Mouse (Mus musculus) hindlimb bud, embryonic 11.5 days (tissue): Measurements from ENCODE around the gene Klhdc3.

Experiments
- DNase-seq: peaks from one replicate; pipeline ENCODE4 v3.0.0-alpha.2; 2012; ENCODE audit warnings: low read depth, low spot score; ENCODE audit errors: extremely low spot score

The Klhdc3 gene

DNA sequence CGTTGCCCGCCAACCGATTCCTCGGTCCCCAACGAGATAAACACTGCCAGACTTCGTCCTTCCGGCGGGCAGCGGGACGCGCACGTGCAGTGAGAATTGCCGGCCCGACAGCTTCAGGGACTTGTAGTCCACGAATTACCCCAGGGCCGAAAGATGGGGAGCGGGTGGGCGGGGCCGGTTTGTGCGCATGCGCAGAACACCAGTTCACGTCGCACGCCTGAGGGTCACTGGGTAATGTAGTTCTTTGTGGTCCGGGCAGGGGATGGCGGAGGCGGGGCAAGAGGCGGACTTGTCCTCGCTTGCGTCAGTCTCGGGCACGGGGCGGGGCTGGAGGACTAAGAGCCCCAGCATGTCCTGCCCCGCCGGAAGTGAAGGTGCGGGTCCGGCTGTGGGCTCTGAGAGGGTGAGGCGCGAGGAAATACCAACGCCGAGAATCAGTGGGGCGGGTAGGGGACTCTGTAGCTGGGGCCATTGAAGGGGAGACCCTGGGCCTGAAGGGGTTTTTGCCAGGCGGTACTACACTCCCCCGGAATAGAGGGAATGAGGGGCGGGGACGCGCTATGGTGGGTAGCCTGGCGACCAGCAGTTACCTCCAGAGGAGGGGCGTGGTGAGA is at the start of gene Klhdc3:
TSS of gene Klhdc3 (minus strand) at position 155 of the 614 bp plus-strand sequence.
- DNase-seq: peak; percentile 83

DNA sequence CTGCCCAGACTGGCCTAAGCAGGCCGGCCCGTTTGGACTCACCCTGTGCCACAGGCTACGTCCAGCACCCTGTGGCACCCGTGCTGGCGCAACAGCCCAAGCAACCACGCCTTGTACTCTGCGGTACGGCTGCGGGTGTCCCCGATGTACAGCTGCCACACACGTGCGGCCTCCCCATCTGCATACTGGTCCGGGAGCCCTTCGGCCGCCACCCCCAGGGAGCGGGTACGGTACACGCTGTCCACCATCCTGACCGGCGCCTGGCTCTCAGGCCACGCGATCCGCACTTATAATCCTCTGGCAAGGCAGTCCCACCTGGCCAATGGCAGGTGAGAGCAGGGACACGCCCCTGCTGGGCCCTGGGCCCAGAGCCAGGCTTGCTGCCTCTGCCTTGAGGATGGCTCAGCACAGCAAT is 48.2 kb upstream of the Klhdc3 start, which contains the start of gene Gnmt:
TSS of gene Gnmt (minus strand) at position 265 of the 415 bp plus-strand sequence.
- no peak for DNase-seq

DNA sequence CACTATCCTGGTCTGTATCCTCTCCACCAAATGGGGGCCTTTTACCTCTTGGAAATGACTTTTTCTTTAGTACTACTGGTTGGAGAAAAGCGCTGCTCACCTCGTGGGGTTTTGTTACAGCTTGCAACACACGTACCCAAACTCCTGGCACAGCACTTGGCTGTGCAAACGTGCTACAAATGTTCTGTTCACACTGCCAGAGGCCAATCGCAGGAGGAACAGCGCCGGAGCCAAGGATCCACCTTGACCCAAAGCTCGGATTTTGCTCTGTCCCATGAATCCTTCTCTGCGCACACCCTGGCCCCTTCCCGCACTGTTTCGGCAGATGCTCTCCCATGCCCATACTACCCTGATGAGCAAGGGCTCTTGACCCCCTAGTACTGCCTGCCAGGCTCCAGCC is 47.8 kb upstream of the Klhdc3 start:
- DNase-seq: no peak

DNA sequence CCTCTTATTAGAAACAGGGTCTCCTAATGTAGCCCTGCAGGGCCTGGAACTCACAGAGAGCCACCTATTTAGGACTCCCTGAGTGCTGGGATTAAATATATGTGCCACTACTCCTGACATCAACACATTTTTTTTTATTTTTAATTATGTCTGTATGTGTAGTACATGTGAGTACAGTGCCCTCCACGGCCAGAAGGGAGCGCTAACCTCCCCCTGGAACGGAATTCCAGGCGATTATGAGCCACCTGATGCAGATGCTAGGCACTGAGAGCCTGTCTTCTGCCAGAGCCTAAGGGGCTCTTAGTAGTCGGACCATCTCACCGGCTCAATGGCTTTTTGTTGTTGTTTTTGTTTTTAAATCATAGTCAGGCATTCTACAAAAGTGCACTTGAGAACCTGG is 47.3 kb upstream of the Klhdc3 start:
- no peak for DNase-seq

DNA sequence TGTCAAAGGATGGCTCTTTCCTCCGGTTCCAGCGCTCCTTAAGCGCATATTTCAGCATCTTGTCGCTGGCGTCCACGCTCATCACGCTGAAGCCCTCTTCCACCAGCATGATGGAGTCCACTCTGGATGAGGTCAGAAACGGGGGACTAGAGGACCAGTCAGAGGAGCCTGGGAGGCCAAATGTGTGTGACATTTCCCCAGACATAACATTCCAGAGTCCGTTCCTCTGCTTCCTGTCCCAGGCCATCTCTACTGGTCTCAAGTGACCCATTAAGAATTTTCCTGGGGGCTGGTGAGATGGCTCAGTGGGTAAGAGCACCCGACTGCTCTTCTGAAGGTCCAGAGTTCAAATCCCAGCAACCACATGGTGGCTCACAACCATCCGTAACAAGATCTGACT is 46.6 kb upstream of the Klhdc3 start:
- DNase-seq: no peak

DNA sequence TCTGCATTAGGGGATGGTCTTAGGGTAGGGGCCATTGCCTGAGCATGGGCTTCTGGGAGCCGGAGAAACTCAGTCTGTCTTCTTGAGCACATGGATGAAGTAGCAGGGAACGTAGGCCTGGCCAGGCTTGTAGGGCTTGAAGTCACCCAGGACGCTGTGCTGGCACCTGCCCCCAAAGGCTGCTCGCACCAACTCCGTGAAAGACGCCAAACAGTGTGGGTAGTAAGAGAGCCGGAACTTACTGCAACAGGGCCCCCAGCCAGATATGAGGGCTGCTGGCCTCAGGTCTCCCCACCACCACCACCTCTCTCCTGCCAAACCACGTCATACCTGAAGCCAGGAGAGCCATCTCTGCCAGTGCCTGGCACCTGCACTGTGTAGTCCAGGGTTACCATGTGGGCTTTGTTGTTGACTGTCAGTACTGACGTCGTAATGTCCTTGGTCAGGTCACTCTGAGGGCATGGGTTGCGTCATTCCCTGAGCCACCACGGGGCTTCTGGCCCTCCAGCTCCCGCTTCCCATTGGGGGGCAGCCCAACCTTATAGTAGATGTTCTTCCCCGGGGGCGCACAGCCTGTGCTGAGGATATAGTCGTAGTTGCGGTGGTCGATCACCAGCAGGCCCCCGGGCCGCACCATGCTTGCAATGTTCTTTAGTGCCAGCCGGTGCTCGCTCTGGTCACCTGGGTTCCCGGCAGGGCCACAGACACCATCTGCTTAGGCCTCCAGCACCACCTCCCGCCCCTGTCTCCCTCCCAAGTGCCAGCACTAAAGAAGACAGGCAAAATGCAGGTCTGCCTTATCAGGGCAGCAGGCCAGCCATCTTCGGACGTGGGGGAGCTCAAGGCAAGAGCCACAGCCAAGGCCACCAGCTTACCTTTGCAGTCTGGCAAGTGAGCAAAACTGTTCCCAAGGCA is 45.3 kb upstream of the Klhdc3 start:
- no peak for DNase-seq

DNA sequence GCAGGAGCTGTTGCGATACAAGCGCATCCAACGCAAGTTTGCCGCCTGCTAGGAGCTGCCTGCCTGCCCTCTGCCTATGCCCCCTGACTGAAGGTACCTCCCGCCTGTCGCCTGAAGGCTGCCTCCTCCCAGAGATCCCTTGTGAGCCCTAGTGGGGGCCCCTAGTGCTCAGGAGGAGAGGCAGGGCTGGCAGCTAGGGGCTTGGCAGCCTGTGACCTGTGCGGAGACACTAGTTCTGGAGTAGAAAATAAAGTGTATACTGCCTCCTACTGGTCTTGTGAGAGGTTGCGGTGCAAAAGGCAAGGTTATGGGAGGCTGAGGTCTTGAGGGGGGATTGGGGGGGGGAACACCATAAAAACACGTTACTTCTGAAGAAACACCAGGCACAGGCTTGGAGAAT is 44.6 kb upstream of the Klhdc3 start:
- DNase-seq: peak; percentile 26

DNA sequence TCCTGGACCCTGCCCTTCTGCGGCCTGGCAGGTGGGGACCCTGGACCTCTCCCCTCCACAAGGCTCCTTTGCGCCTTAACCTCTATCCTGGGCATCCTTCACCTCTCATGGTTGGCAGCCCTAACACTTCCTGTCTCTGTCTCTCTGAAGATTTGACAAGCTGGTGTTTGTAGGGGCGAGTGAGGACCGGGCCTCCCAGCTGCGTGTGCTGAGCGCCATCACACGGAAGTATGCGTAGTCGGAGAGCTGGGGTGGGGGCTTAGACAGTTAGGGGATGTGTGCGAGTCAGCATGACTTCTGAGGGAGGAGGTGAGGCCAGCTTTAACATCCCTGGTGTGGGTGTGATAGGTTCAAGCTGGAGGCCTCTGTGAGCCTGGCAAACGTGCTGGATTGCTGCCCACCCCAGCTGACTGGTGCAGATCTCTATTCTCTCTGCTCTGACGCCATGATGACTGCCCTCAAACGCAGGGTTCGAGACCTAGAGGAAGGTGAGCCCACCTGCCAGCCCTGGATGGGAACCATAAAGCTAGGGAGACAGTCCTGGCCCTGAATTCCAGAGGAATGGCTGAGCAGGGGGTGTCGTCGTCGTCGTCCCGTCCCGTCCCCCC is 43.9 kb upstream of the Klhdc3 start:
- DNase-seq: no peak

DNA sequence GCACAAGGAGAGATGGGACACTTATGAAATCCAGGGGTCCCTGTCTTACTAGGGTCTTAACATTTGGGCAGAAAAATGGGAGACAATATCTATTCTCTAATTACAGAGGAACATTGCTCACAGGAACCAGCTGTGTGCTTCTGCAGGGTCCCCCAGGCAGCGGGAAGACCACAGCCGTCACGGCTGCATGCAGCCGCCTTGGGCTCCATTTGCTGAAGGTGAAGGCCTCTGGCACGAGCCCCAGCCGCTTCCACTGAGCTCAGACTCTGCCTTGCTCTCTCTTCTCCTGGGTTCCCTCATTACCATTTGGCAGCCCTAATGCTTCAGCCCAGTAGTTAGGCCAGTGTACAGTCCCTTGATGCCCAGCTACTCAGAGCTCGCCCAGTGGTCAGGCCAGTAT is 40.4 kb upstream of the Klhdc3 start:
- DNase-seq: no peak

DNA sequence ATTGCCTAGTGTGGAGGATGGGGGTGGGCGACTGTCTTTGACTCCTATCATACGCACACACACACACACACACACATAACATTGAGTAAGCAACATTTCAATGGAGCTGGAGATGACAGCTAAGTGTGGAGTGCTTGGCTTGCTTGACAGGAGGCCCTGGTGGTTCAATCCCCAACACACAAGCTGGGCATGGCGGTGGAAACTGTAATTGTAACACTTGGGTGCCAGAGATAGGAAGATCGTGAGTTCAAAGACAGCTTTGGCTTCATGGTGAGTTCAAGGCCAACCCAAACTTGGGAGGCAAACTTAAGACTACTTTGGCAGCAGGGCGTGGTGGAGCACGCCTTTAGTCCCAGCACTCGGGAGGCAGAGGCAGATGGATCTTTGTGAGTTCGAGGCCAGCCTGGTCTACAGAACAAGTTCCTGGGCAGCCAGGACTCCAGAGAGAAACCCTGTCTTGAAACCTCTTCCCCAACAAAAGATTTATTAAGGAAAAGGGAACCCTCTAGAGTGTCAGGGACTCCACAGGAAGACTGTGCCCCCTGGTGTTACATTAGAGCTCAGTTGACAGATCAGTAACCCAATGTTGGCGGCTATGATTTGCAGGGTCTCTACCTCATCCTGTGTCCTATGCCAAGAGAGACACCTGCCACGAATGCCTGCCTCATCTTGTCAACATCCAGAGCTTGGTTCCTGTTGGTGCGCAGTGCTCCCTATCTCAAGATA is 34.2 kb upstream of the Klhdc3 start:
- no peak for DNase-seq

DNA sequence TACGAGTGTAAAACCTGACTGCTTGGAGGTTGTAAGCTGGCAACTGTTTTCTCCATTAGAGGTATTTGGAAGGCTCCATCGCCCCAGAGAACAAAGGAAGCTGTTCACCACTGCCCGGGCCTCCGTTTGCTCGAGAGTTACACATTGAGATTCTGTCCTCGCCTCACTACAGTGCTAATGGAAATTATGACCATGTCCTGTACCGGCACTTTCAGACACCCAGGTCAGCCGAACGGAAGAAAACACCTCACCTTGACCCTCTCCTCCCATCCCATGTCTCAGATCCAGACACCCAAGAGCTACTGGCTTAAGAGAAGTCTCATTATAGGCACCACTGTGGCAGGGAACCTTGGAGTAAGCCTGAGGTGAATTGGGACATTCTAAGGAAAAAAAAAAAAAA is 33.1 kb upstream of the Klhdc3 start:
- DNase-seq: no peak

DNA sequence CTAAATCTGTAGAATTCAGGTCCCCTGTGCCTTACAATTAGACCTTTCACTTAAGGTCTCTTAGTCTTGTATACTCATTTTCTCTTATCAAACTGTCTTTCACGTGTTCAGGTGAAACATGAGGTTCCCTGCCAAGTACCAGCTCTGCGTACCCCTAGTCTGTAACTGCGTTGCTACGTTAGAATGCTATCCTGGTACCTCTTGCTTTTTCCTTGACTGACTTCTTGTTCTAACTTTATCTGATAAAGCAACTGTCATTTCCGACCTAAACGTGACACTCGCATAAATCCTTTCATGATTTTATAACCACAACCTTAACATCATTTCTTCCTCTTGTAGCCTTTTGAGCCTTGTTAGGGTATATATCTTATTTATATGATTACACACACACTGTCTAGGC is 31.7 kb upstream of the Klhdc3 start:
- DNase-seq: no peak

DNA sequence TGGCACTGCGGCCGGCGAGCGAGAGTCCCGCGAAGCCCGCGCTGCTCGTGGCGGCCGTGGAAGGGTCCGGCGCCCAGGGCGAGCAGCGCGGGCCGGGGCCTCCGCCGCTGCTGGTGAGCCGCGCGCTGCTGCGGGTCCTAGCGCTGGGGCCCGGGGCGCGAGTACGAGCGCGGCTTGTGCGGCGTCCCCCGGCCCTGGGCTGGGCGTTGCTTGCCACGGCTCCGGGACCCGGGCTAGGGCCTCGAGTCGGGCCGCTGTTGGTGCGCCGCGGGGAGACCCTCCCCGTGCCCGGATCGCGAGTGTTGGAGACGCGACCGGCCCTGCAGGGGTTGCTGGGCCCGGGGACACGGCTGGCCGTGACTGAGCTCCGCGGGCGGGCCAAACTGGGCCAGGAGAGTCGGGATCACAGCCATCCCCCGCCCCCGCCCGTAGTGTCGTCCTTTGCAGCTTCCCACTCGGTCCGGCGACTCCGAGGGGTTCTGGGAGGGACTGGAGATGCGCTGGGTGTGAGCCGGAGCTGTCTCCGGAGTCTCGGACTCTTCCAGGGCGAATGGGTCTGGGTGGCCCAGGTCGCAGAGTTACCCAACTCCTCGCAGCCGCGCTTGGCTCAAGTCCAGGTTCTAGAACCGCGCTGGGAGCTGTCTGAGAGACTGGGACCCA is 31.0 kb upstream of the Klhdc3 start:
- DNase-seq: no peak

DNA sequence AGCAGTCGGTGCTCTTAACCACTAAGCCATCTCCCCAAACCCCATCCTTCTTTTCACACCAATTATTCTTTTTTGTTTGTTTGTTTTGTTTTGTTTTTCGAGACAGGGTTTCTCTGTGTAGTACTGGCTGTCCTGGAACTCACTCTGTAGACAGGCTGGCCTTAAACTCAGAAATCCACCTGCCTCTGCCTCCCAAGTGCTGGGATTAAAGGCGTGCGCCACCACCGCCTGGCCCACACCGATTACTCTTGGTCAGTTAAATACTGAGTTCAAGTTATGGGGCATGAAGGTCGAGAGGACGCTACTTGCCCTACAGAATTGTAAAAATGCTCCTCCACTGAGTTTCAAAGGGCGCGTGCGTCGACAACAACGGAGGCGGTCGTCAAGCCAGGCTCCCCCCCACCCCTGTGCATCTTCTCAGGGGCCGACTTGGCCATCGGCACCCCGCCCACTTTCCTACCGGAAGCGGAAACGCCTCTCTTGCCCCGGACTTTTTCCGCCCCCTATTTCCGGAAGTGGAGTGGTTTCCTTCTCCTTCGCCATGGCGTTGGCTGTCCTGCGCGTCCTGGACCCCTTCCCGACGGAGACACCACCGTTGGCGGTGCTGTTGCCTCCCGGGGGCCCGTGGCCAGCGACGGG is 30.4 kb upstream of the Klhdc3 start, which contains the start of gene Pex6:
TSS of gene Pex6 (plus strand) at position 505 of the 639 bp plus-strand sequence.
- peak; percentile 73 for DNase-seq

DNA sequence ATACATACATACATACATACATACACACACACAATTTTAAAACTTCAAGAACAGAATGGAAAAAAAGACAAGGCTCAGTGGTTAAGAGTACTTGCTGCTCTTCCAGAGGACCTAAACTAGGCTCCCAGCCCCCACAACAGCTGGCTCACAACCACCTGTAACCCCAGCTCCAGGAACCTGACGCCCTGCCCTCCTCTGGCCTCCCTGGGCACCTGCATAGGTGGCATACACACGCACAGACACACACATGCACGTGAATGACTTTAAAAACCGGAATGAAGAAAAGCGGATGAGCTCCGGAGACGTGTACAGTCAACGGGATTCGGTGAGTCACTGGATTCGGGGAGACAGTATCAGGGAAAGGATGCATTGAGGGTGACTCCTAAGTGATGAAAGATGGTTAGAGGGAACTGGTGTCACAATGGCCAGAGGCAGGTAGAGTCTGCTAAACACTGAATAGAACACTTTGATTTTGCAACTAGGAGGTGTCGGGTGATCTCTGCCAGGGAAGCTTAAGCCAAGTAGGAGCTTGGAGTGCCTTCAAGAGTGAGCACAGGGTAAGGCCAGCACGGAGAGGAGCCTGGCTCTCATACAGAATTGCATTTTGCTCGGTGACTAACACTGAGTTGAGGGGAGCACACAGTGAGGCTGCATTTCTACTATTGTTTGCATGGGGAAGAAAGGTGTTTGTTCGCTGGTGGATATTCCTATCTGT is 25.8 kb upstream of the Klhdc3 start:
- DNase-seq: no peak

DNA sequence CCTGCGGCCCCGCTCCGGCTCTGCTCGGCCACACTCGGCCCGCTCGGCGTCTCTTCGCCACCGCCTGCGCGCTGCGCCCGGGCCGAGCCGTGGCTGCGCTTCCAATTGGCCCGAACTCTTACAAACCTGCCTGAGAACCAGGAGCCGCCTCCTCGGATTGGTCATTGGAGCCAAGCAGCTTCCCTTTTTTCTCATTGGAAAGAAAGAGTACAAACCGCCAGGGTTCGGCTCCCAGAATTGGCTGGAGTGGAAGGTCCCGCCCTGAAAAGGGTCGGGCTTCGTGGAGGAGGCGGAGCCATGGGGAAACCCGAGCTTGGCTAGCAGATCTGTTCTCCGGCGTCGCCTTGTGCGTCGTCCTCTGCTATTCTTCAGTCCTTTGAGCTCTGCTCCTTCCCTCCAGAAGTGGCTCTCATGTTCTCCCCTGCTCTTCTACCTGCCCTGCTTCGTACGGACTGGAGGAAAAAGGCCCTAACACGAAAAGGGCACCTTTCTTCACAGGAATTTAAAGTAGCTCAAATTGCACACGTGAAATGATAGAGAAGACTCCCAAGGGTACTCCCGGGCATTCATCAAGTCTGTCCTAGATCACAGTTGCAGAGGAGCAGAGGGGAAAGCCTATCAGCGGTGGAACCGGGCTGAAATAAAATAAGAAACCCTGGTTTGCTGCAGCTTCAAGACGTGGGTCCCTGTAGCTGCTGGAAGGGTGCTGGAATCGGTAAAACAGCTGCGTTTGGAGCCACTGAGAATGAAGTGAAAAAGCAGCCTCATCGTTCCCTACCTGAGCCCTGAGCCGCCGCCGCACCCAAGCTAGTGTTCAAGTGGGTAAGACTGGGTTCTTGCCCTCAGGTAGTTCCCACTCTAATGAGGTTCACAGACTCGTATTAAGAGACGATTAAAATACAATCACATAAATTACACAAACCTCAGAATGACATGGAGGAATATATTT is 24.4 kb upstream of the Klhdc3 start, which contains the start of gene Ppp2r5d:
TSS of gene Ppp2r5d (minus strand) at position 225 of the 949 bp plus-strand sequence.
- peak; percentile 94 for DNase-seq

DNA sequence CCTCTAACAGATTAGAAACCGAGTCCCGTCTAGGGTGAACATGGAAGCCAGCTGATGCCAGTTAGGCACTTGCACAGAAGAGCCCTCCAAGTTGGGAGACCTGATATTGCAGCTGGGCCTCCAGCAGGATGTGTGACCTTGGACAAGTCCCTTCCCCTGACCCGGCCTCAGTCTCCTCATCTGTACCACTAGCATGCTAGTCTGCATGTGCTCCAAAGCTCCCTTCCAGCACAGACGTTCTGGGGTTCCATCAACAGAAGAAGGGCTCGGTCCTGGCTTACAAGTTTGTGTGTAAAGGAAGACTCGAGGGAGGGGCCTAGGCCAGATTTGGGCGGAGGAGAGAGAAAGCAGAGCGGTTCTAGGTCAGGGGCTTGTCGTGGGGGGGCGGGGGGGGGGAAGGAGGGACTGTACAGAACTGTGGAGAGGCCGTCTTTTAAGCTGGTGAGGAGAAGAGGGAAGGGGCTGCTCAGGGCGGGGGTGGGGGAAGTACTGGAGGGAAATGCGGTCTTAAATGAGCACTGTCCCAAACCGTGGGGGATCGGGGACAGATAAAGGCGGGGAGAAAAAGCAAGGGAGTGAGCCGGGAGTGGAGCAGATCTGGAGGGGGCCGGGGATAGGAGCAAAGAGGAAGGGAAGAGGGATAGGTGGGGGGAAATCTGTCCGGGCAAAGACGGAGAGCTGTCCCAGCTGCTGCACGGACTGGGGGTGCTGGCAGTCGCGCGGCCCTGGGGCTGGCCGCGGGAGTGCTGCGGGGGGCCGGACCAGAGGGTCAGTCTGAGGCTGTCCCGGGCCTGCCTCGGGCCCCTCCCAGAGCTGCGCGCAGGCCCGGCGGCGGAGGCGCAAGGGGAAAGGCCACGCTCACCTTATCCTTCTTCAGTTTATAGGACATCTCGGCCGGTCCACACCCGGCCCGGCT is 23.5 kb upstream of the Klhdc3 start:
- DNase-seq: no peak
